Mouse (Mus musculus) olfactory bulb, adult 2 months (tissue): ENCODE measurements around the gene Krtap19-4. TPM values are rescaled to one million over a fixed set of nuclear protein-coding genes. Genes with fewer than 3 reads are reported as not detected.

Experiments
- H3K27ac ChIP-seq: fragments of 200-500 bp; 2 replicates; pipeline ENCODE4 v1.5.1; 2012; ENCODE audit warnings: low read depth, low read length; ENCODE audit not compliant: insufficient read depth
- H3K4me1 ChIP-seq: fragments of 200-500 bp; 2 replicates; pipeline ENCODE4 v1.6.1; 2012; ENCODE audit warnings: low read length; ENCODE audit not compliant: control insufficient read depth, insufficient read depth
- H3K4me3 ChIP-seq: fragments of 200-500 bp; 2 replicates; pipeline ENCODE4 v1.5.1; 2012; ENCODE audit warnings: mild to moderate bottlenecking, low read depth, low read length, moderate library complexity; ENCODE audit not compliant: insufficient read depth
- CTCF ChIP-seq: fragments of 200-500 bp; IDR thresholded peaks from 2 replicates; pipeline ENCODE4 v1.5.1; 2012; ENCODE audit warnings: low read depth, mild to moderate bottlenecking, low read length, moderate library complexity; ENCODE audit not compliant: insufficient read depth
- POLR2A ChIP-seq: fragments of 200-500 bp; IDR thresholded peaks from 2 replicates; pipeline ENCODE4 v1.6.1; 2012; ENCODE audit warnings: mild to moderate bottlenecking, low read depth, low read length, moderate library complexity; ENCODE audit not compliant: insufficient read depth
- WGBS: fragments of 180-500 bp; shearing (Covaris S2); methylation state at CpG from one replicate; pipeline ENCODE4 v1.1.7; 2018; 5-methylcytosine and 5-hydroxymethylcytosine counted together
- polyA plus RNA-seq: library from polyadenylated mRNA; stranded (reverse); fragments of >200 nt; gene quantifications from 2 replicates; pipeline ENCODE4 v1.2.4, GENCODE M21; 2012; ENCODE audit warnings: low replicate concordance; ENCODE audit not compliant: missing spikeins, insufficient read depth, insufficient read length

Krtap19-4 gene
- polyA plus RNA-seq = not detected in 2 replicates

GRCm38 (mm10) chr16:88884989-88885388, at the start of gene Krtap19-4:
Krtap19-4 (minus strand) TSS chr16:88885089.
- H3K4me1 ChIP-seq = no peaks in the 10 kb centered on the region
- no peak within 1 kb of the TSS for H3K4me3 ChIP-seq
- WGBS = 93% methylated on average over 5 of the region's 5 CpGs
- TF ChIP-seq CTCF = no peak
- TF ChIP-seq POLR2A = no peak
- H3K27ac ChIP-seq = no peak within 1 kb of the TSS

- Histone ChIP-seq H3K4me1 (no peaks in the 10 kb centered on the region), H3K27ac (no peak within 1 kb of the TSS), H3K4me3 (no peak within 1 kb of the TSS)
- WGBS = 92% methylated on average over 3 of the region's 3 CpGs
- TF ChIP-seq CTCF (no peak), POLR2A (no peak)
These were observed 47.3 kb upstream of the Krtap19-4 start, which contains the start of gene Krtap19-9b for GRCm38 (mm10) chr16:88932165-88932564. Krtap19-9b (minus strand) TSS chr16:88932265.

- Histone ChIP-seq H3K27ac (no peak within 1 kb of the TSS), H3K4me3 (no peak within 1 kb of the TSS), H3K4me1 (no peaks in the 10 kb centered on the region)
- TF ChIP-seq POLR2A (no peak), CTCF (no peak)
- WGBS = 93% methylated on average over 6 of the region's 6 CpGs
These were observed 11.5 kb upstream of the Krtap19-4 start, which contains the start of gene Krtap19-5 for GRCm38 (mm10) chr16:88896357-88896756. Krtap19-5 (minus strand) TSS chr16:88896457.

GRCm38 (mm10) chr16:88886870-88887269, 2.0 kb upstream of the Krtap19-4 start:
- no peak for TF ChIP-seq POLR2A
- TF ChIP-seq CTCF = no peak
- WGBS = 85% methylated on average over 6 of the region's 6 CpGs
- no peak overlapping the region for H3K27ac ChIP-seq
- H3K4me1 ChIP-seq = no peaks in the 10 kb centered on the region
- no peak overlapping the region for H3K4me3 ChIP-seq

- TF ChIP-seq CTCF (no peak), POLR2A (no peak)
- Histone ChIP-seq H3K4me1 (no peaks in the 10 kb centered on the region), H3K27ac (no peak within 1 kb of the TSS), H3K4me3 (no peak within 1 kb of the TSS)
- 93% methylated on average over 2 of the region's 2 CpGs for WGBS
These were observed 7.0 kb downstream of the Krtap19-4 start, which contains the start of gene Krtap19-3 for GRCm38 (mm10) chr16:88877938-88878337. Krtap19-3 (minus strand) TSS chr16:88878038.

- WGBS = 93% methylated on average over 3 of the region's 3 CpGs
- no peak for TF ChIP-seq CTCF
- no peak for TF ChIP-seq POLR2A
- Histone ChIP-seq H3K27ac (no peak within 1 kb of the TSS), H3K4me3 (no peak within 1 kb of the TSS), H3K4me1 (no peaks in the 10 kb centered on the region)
These were observed 10.7 kb downstream of the Krtap19-4 start, which contains the start of gene Krtap19-2 for GRCm38 (mm10) chr16:88874169-88874568. Krtap19-2 (minus strand) TSS chr16:88874269.

- Histone ChIP-seq H3K4me1 (no peaks in the 10 kb centered on the region), H3K4me3 (no peak within 1 kb of the TSS), H3K27ac (no peak within 1 kb of the TSS)
- WGBS = 89% methylated on average over 6 of the region's 6 CpGs
- TF ChIP-seq POLR2A (no peak), CTCF (no peak)
These were observed 15.6 kb downstream of the Krtap19-4 start, which contains the start of gene Krtap19-1 for GRCm38 (mm10) chr16:88869311-88869710. Krtap19-1 (minus strand) TSS chr16:88869411.

GRCm38 (mm10) chr16:88864887-88865407, 19.9 kb downstream of the Krtap19-4 start:
- Histone ChIP-seq H3K4me1 (no peaks in the 10 kb centered on the region), H3K27ac (no peak overlapping the region), H3K4me3 (no peak overlapping the region)
- TF ChIP-seq CTCF (no peak), POLR2A (no peak)
- WGBS = 63% methylated on average over 4 of the region's 4 CpGs

- TF ChIP-seq POLR2A (no peak), CTCF (no peak)
- Histone ChIP-seq H3K27ac (no peak overlapping the region), H3K4me3 (no peak overlapping the region), H3K4me1 (no peaks in the 10 kb centered on the region)
- 31% methylated on average over 5 of the region's 5 CpGs for WGBS
These were observed 33.4 kb downstream of the Krtap19-4 start for GRCm38 (mm10) chr16:88851450-88851849.

- WGBS = 87% methylated on average over 4 of the region's 4 CpGs
- H3K27ac ChIP-seq = no peak overlapping the region
- TF ChIP-seq POLR2A (no peak), CTCF (no peak)
- no peaks in the 10 kb centered on the region for H3K4me1 ChIP-seq
- no peak overlapping the region for H3K4me3 ChIP-seq
These were observed 36.3 kb downstream of the Krtap19-4 start for GRCm38 (mm10) chr16:88848558-88848957.
